Mouse (Mus musculus): ENCODE results near the gene Erv3. TPM values are rescaled to one million over a fixed set of nuclear protein-coding genes. Genes with fewer than 3 reads are reported as not detected.

The Erv3 gene
- polyA plus RNA-seq, 1 experiment from 2014 or later, result not detected

DNA sequence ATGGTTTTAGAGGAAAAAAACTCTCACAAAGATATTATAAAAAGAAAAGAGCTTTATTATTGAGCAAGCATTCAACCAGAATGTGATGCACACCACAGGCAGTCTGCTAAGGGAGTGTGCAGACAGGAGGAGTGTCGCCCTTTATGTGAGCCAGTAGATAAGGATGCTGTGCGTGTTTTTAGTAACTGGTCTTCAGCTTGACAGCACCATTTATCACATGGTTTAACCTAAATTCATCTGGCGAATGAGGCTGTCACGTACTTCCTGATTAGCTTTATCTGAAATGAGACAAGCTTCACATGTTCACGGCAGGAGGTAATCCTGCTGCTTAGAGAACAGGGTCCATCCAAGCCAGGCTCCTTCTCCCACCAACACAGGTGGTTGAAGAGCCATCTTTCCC is 45.5 kb upstream of the Erv3 start:
- ATAC-seq (replicated peaks; ENCODE audit: low FRiP score, low read depth) (no peak), DNase-seq (ENCODE audit: low spot score) (no peak)
- Histone ChIP-seq H3K36me3 (ENCODE audit: insufficient read depth, low read length) (no peaks in the 10 kb centered on the region), H3K9ac (ENCODE audit: low read depth, low read length) (no peak overlapping the region), H3K4me3 (replicated peaks; ENCODE audit: low read depth, low read length) (no peak overlapping the region), H3K4me2 (ENCODE audit: low read length) (no peak overlapping the region), H3K4me1 (replicated peaks; ENCODE audit: insufficient read depth, low read length) (peaks cover 7% of the 10 kb centered on the region; the same call in 1 of the 2 replicates), H3K27me3 (ENCODE audit: insufficient read depth, low read length) (no peaks in the 10 kb centered on the region), H3K9me3 (replicated peaks; ENCODE audit: low read length) (no peaks in the 10 kb centered on the region), H3K27ac (no peak overlapping the region)
- TF ChIP-seq CTCF (IDR thresholded peaks at IDR 0.05; ENCODE audit: low read depth), result no peak
- WGBS, result 63% methylated on average over 5 of the region's 5 CpGs

DNA sequence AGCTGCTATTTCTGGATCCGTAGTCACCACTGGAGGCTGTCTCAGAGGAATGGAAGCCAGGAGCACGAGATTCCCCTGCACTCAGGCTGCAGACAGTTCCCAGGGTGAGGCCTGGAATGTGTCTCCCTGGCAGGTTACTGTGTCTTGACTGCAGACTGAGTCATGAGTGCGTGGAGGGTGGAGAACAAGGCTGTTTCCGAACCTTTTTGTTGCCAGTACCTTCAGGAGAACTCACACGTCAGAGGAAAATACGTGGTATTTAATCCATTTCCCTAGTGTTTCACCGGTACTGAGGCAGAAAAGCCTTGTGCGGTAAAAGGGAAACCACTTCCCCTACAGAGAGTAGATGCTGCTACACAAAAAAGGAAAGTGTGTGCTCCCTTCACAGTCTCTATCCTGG is 43.3 kb upstream of the Erv3 start:
- DNase-seq (ENCODE audit: low spot score), result peak; percentile 35

DNA sequence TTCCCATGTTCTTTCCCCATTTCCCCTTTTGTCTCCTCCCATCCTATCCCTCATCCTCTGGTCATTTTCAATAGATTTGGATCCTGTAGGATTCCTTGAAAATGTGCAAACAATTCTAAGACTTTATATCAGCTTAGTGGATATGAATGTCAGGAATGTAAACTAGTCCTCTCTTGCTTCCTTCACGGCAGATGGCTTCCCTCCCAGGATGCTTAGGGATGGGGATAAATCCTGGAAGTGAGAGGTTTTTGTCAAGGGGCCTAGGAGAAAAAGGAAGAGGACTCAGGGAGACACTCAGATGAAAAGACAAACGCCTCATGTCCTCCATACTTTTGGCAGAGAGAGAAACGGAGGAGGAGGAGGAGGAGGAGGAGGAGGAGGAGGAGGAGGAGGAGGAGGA is 42.9 kb upstream of the Erv3 start:
- DNase-seq (ENCODE audit: low spot score) (peak; percentile 49), ATAC-seq (replicated peaks; ENCODE audit: low FRiP score, low read depth) (no peak)
- Histone ChIP-seq H3K4me2 (ENCODE audit: low read length) (no peak overlapping the region), H3K9ac (ENCODE audit: low read depth, low read length) (no peak overlapping the region), H3K9me3 (replicated peaks; ENCODE audit: low read length) (no peaks in the 10 kb centered on the region), H3K27ac (no peak overlapping the region), H3K36me3 (ENCODE audit: insufficient read depth, low read length) (no peaks in the 10 kb centered on the region), H3K27me3 (ENCODE audit: insufficient read depth, low read length) (no peaks in the 10 kb centered on the region), H3K4me1 (replicated peaks; ENCODE audit: insufficient read depth, low read length) (no peaks in the 10 kb centered on the region), H3K4me3 (replicated peaks; ENCODE audit: low read depth, low read length) (no peak overlapping the region)
- no peak for TF ChIP-seq CTCF (IDR thresholded peaks at IDR 0.05; ENCODE audit: low read depth)
- WGBS, result 40% methylated on average over 2 of the region's 3 CpGs

More for the DNA sequence above, 43.3 kb upstream of the Erv3 start:
- H3K27ac ChIP-seq, result no peak overlapping the region
- H3K4me3 ChIP-seq (replicated peaks; ENCODE audit: low read depth, low read length), result no peak overlapping the region
- no peak overlapping the region for H3K9ac ChIP-seq (ENCODE audit: low read depth, low read length)
- H3K27me3 ChIP-seq (ENCODE audit: insufficient read depth, low read length), result no peaks in the 10 kb centered on the region
- TF ChIP-seq CTCF (IDR thresholded peaks at IDR 0.05; ENCODE audit: low read depth), result no peak
- WGBS, result 47% methylated on average over 8 of the region's 8 CpGs
- H3K9me3 ChIP-seq (replicated peaks; ENCODE audit: low read length), result no peaks in the 10 kb centered on the region
- H3K4me1 ChIP-seq (replicated peaks; ENCODE audit: insufficient read depth, low read length), result no peaks in the 10 kb centered on the region
- no peak for ATAC-seq (replicated peaks; ENCODE audit: low FRiP score, low read depth)
- no peaks in the 10 kb centered on the region for H3K36me3 ChIP-seq (ENCODE audit: insufficient read depth, low read length)
- H3K4me2 ChIP-seq (ENCODE audit: low read length), result no peak overlapping the region

- no peak overlapping the region for H3K4me3 ChIP-seq (replicated peaks; ENCODE audit: low read depth, low read length)
- DNase-seq (ENCODE audit: low spot score) (no peak), ATAC-seq (replicated peaks; ENCODE audit: low FRiP score, low read depth) (no peak)
- TF ChIP-seq CTCF (IDR thresholded peaks at IDR 0.05; ENCODE audit: low read depth), result no peak
- no peaks in the 10 kb centered on the region for H3K9me3 ChIP-seq (replicated peaks; ENCODE audit: low read length)
- H3K27me3 ChIP-seq (ENCODE audit: insufficient read depth, low read length), result no peaks in the 10 kb centered on the region
- H3K36me3 ChIP-seq (ENCODE audit: insufficient read depth, low read length), result no peaks in the 10 kb centered on the region
- no peak overlapping the region for H3K27ac ChIP-seq
- 90% methylated on average over 12 of the region's 12 CpGs for WGBS
- H3K4me1 ChIP-seq (replicated peaks; ENCODE audit: insufficient read depth, low read length), result no peaks in the 10 kb centered on the region
- H3K9ac ChIP-seq (ENCODE audit: low read depth, low read length), result no peak overlapping the region
- H3K4me2 ChIP-seq (ENCODE audit: low read length), result no peak overlapping the region
Measured at GRCm38 (mm10) chr2:131897336-131898109, 38.0 kb upstream of the Erv3 start.

DNA sequence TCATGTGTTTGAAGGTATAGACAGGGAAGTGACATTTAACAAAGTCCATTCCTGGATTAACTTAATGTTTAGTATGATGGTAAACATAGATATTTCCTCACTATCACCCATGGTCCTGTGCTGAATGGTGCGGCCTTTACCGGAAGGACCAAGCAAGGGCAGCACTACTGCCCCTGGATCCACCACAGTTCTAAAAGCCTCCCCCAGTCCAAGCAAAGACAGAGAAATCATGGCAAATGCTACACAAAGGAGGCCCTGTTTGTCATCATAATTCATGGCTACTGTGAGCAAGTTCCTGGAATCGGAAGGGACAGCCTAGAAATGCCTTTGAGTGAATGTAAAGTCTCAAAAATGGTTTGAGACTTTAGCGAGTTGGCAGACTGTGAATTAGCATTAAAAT is 36.5 kb upstream of the Erv3 start:
- no peak overlapping the region for H3K4me2 ChIP-seq (ENCODE audit: low read length)
- H3K27me3 ChIP-seq (ENCODE audit: insufficient read depth, low read length), result no peaks in the 10 kb centered on the region
- no peak overlapping the region for H3K9ac ChIP-seq (ENCODE audit: low read depth, low read length)
- no peak overlapping the region for H3K4me3 ChIP-seq (replicated peaks; ENCODE audit: low read depth, low read length)
- H3K9me3 ChIP-seq (replicated peaks; ENCODE audit: low read length), result no peaks in the 10 kb centered on the region
- no peaks in the 10 kb centered on the region for H3K36me3 ChIP-seq (ENCODE audit: insufficient read depth, low read length)
- 83% methylated on average over 4 of the region's 4 CpGs for WGBS
- no peak for ATAC-seq (replicated peaks; ENCODE audit: low FRiP score, low read depth)
- no peak overlapping the region for H3K27ac ChIP-seq
- no peak for TF ChIP-seq CTCF (IDR thresholded peaks at IDR 0.05; ENCODE audit: low read depth)
- H3K4me1 ChIP-seq (replicated peaks; ENCODE audit: insufficient read depth, low read length), result no peaks in the 10 kb centered on the region
- DNase-seq (ENCODE audit: low spot score), result no peak

DNA sequence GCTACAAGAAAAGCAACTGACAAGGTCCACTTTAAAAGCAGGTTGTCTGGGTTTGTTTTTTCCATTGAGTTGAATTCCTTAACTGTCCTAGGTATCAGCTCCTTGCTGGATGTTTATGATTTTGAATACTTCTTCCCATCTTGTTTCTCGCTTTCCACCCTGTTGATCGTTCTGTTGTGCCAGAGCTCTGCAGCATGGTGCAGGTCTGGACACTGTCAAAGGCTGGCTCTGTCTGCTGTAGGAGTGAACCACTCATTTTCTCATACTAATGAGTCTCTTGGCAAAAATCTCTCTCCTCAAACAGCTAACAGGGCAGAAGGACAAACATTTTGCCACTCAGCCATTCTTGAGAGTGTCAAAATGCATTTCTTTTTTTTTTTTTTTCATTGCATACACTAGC is 35.6 kb upstream of the Erv3 start:
- ATAC-seq (replicated peaks; ENCODE audit: low FRiP score, low read depth), result no peak

More for the DNA sequence above, 35.6 kb upstream of the Erv3 start:
- H3K27ac ChIP-seq, result no peak overlapping the region
- H3K9ac ChIP-seq (ENCODE audit: low read depth, low read length), result no peak overlapping the region
- no peaks in the 10 kb centered on the region for H3K9me3 ChIP-seq (replicated peaks; ENCODE audit: low read length)
- no peaks in the 10 kb centered on the region for H3K4me1 ChIP-seq (replicated peaks; ENCODE audit: insufficient read depth, low read length)
- no peak for TF ChIP-seq CTCF (IDR thresholded peaks at IDR 0.05; ENCODE audit: low read depth)
- 74% methylated on average over 2 of the region's 2 CpGs for WGBS
- no peak overlapping the region for H3K4me3 ChIP-seq (replicated peaks; ENCODE audit: low read depth, low read length)
- no peak for DNase-seq (ENCODE audit: low spot score)
- H3K4me2 ChIP-seq (ENCODE audit: low read length), result no peak overlapping the region
- no peaks in the 10 kb centered on the region for H3K27me3 ChIP-seq (ENCODE audit: insufficient read depth, low read length)
- no peaks in the 10 kb centered on the region for H3K36me3 ChIP-seq (ENCODE audit: insufficient read depth, low read length)
